Mouse (Mus musculus): ENCODE measurements around the gene Il17rc. TPM values are rescaled to one million over a fixed set of nuclear protein-coding genes. Genes with fewer than 3 reads are reported as not detected.

Gene Il17rc
- polyA plus RNA-seq, 1 experiment from 2014 or later: 10.6 TPM

GRCm38 (mm10) chr6:113442442-113443090, 28.7 kb upstream of the Il17rc start, which contains the start of gene Jagn1:
Jagn1 (plus strand) TSS chr6:113442569.
- Histone ChIP-seq H3K36me3 (ENCODE audit: control insufficient read depth, insufficient read depth, low read length) (peaks cover 9% of the 10 kb centered on the region; the same call in 1 of the 2 replicates), H3K27ac (ENCODE audit: low read length) (peak within 1 kb of the TSS; percentile 56; the same call in 1 of the 2 replicates), H3K9me3 (ENCODE audit: control insufficient read depth, low read depth, low read length) (no peaks in the 10 kb centered on the region), H3K4me3 (ENCODE audit: low read depth, low read length) (peak within 1 kb of the TSS; percentile 96), H3K4me1 (ENCODE audit: control insufficient read depth, insufficient read depth, low read length) (peaks cover 5% of the 10 kb centered on the region), H3K9ac (replicated peaks; ENCODE audit: low read depth, low read length) (peak within 1 kb of the TSS; percentile 82), H3K4me2 (replicated peaks; ENCODE audit: low read depth, low read length) (peak within 1 kb of the TSS; percentile 92), H3K27me3 (ENCODE audit: control insufficient read depth, insufficient read depth, low read length) (no peaks in the 10 kb centered on the region)
- under 1% methylated on average over 45 of the region's 45 CpGs for WGBS
- ATAC-seq (ENCODE audit: insufficient number of reproducible peaks, insufficient read depth, low FRiP score, low read depth): peak; percentile 92

GRCm38 (mm10) chr6:113443091-113443490, 28.1 kb upstream of the Il17rc start:
- Histone ChIP-seq H3K4me3 (ENCODE audit: low read depth, low read length) (peak overlapping the region; percentile 96), H3K9me3 (ENCODE audit: control insufficient read depth, low read depth, low read length) (no peaks in the 10 kb centered on the region), H3K4me2 (replicated peaks; ENCODE audit: low read depth, low read length) (peak overlapping the region; percentile 92), H3K9ac (replicated peaks; ENCODE audit: low read depth, low read length) (peak overlapping the region; percentile 82), H3K4me1 (ENCODE audit: control insufficient read depth, insufficient read depth, low read length) (peaks cover 5% of the 10 kb centered on the region), H3K27me3 (ENCODE audit: control insufficient read depth, insufficient read depth, low read length) (no peaks in the 10 kb centered on the region), H3K27ac (ENCODE audit: low read length) (peak overlapping the region; percentile 46; the same call in 1 of the 2 replicates), H3K36me3 (ENCODE audit: control insufficient read depth, insufficient read depth, low read length) (peaks cover 13% of the 10 kb centered on the region)
- ATAC-seq (ENCODE audit: insufficient number of reproducible peaks, insufficient read depth, low FRiP score, low read depth): no peak
- WGBS: 49% methylated on average over 12 of the region's 12 CpGs

DNA sequence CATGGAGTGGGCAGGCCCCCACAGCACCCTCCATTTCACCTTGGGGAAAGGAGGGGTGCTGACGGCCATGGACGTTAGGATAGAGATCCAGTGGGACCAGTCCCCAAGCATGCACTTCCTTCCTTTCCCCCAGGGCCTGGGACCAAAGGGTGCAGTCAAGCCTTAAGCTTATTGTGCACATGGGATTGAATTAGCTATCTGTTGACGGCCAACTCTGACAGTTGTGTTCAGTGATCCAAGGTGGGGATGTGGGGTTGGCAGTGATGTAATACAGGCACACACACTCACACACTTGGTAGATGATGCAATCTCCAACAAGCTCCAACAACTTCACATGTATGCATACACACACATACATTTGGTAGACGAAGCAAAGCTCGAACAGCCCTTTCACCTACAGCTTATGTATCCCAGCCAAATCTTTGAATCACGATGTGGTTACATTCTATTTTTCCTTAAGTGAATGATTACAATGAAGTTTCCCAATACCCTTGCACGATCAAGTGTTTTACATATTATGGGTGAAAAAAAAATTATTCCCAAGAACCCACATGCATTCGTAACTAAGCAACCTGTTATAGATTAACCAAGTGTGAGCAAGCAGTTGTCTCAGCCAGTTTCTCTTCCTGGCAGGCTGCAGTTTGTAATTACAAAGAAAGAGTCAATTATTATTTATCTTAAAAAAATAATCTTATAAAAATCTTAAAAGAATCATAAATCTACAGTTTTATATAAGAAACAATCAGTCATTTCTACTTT, 26.8 kb upstream of the Il17rc start:
- Histone ChIP-seq H3K27me3 (ENCODE audit: control insufficient read depth, insufficient read depth, low read length) (no peaks in the 10 kb centered on the region), H3K27ac (ENCODE audit: low read length) (no peak overlapping the region), H3K4me3 (ENCODE audit: low read depth, low read length) (no peak overlapping the region), H3K4me2 (replicated peaks; ENCODE audit: low read depth, low read length) (no peak overlapping the region), H3K36me3 (ENCODE audit: control insufficient read depth, insufficient read depth, low read length) (peaks cover 18% of the 10 kb centered on the region), H3K9ac (replicated peaks; ENCODE audit: low read depth, low read length) (no peak overlapping the region), H3K4me1 (ENCODE audit: control insufficient read depth, insufficient read depth, low read length) (peaks cover 5% of the 10 kb centered on the region), H3K9me3 (ENCODE audit: control insufficient read depth, low read depth, low read length) (no peaks in the 10 kb centered on the region)
- WGBS: 76% methylated on average over 6 of the region's 8 CpGs
- ATAC-seq (ENCODE audit: insufficient number of reproducible peaks, insufficient read depth, low FRiP score, low read depth): no peak

GRCm38 (mm10) chr6:113447639-113448038, 23.6 kb upstream of the Il17rc start:
- no peak for ATAC-seq (ENCODE audit: insufficient number of reproducible peaks, insufficient read depth, low FRiP score, low read depth)
- no peak overlapping the region for H3K9ac ChIP-seq (replicated peaks; ENCODE audit: low read depth, low read length)
- peaks cover 18% of the 10 kb centered on the region for H3K36me3 ChIP-seq (ENCODE audit: control insufficient read depth, insufficient read depth, low read length)
- no peak overlapping the region for H3K4me3 ChIP-seq (ENCODE audit: low read depth, low read length)
- no peaks in the 10 kb centered on the region for H3K27me3 ChIP-seq (ENCODE audit: control insufficient read depth, insufficient read depth, low read length)
- H3K9me3 ChIP-seq (ENCODE audit: control insufficient read depth, low read depth, low read length): no peaks in the 10 kb centered on the region
- H3K4me2 ChIP-seq (replicated peaks; ENCODE audit: low read depth, low read length): no peak overlapping the region
- peaks cover 5% of the 10 kb centered on the region for H3K4me1 ChIP-seq (ENCODE audit: control insufficient read depth, insufficient read depth, low read length)
- H3K27ac ChIP-seq (ENCODE audit: low read length): no peak overlapping the region
- 95% methylated on average over 4 of the region's 4 CpGs for WGBS

DNA sequence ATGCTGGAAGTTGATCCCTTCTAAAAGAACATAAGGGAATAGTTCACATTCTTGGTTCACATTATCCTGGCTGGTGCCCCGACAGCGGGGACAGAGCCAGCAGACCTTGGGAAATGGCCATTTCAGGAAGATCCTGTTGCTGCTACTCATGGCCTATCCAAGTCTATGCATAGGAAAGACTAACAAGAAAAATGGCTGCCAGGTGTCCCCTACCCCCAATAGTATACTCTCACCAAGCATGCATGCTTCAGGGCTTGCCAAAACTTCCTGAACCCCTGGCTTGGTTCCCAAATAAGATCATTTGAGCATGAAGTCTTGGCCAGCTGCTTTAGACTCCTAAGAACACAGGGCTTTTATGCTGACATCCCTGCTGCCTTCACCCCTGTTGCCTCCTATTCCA, 19.4 kb upstream of the Il17rc start:
- Histone ChIP-seq H3K4me1 (ENCODE audit: control insufficient read depth, insufficient read depth, low read length) (no peaks in the 10 kb centered on the region), H3K27ac (ENCODE audit: low read length) (no peak overlapping the region), H3K9ac (replicated peaks; ENCODE audit: low read depth, low read length) (no peak overlapping the region), H3K36me3 (ENCODE audit: control insufficient read depth, insufficient read depth, low read length) (peaks cover 14% of the 10 kb centered on the region), H3K27me3 (ENCODE audit: control insufficient read depth, insufficient read depth, low read length) (no peaks in the 10 kb centered on the region), H3K4me2 (replicated peaks; ENCODE audit: low read depth, low read length) (no peak overlapping the region), H3K4me3 (ENCODE audit: low read depth, low read length) (no peak overlapping the region), H3K9me3 (ENCODE audit: control insufficient read depth, low read depth, low read length) (no peaks in the 10 kb centered on the region)
- 70% methylated on average over 2 of the region's 2 CpGs for WGBS
- no peak for ATAC-seq (ENCODE audit: insufficient number of reproducible peaks, insufficient read depth, low FRiP score, low read depth)

DNA sequence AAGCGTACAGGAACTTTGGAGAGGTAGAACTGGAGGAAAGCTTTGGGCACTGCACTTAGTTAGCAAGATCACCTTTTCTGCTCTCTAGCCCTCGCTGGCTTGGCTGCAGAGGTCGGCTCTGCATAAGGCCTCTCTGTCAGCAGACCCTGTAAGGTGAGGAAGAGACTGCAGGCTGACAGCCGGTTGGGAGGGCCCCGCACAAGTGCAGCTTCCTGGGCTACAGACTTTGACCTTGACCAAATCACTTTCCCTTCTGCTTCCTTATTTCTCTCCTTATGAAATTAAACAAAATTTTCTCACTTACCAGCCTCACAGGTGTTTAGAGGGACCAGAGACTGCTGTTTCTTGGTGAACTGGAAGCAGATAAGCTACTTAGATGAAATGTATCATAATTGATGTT, 16.2 kb upstream of the Il17rc start:
- H3K9me3 ChIP-seq (ENCODE audit: control insufficient read depth, low read depth, low read length): no peaks in the 10 kb centered on the region
- H3K27ac ChIP-seq (ENCODE audit: low read length): no peak overlapping the region
- no peak overlapping the region for H3K9ac ChIP-seq (replicated peaks; ENCODE audit: low read depth, low read length)
- no peak for ATAC-seq (ENCODE audit: insufficient number of reproducible peaks, insufficient read depth, low FRiP score, low read depth)
- H3K27me3 ChIP-seq (ENCODE audit: control insufficient read depth, insufficient read depth, low read length): no peaks in the 10 kb centered on the region
- no peak overlapping the region for H3K4me2 ChIP-seq (replicated peaks; ENCODE audit: low read depth, low read length)
- H3K4me3 ChIP-seq (ENCODE audit: low read depth, low read length): no peak overlapping the region
- no peaks in the 10 kb centered on the region for H3K36me3 ChIP-seq (ENCODE audit: control insufficient read depth, insufficient read depth, low read length)
- H3K4me1 ChIP-seq (ENCODE audit: control insufficient read depth, insufficient read depth, low read length): peaks cover 2% of the 10 kb centered on the region; the same call in 1 of the 2 replicates
- 55% methylated on average over 5 of the region's 5 CpGs for WGBS

- no peaks in the 10 kb centered on the region for H3K36me3 ChIP-seq (ENCODE audit: control insufficient read depth, insufficient read depth, low read length)
- WGBS: 59% methylated on average over 10 of the region's 10 CpGs
- no peak within 1 kb of the TSS for H3K9ac ChIP-seq (replicated peaks; ENCODE audit: low read depth, low read length)
- H3K9me3 ChIP-seq (ENCODE audit: control insufficient read depth, low read depth, low read length): no peaks in the 10 kb centered on the region
- H3K4me1 ChIP-seq (ENCODE audit: control insufficient read depth, insufficient read depth, low read length): peaks cover 2% of the 10 kb centered on the region; the same call in 1 of the 2 replicates
- peak within 1 kb of the TSS; percentile 15; the same call in 1 of the 2 replicates for H3K4me3 ChIP-seq (ENCODE audit: low read depth, low read length)
- peak within 1 kb of the TSS; percentile 30 for H3K4me2 ChIP-seq (replicated peaks; ENCODE audit: low read depth, low read length)
- no peaks in the 10 kb centered on the region for H3K27me3 ChIP-seq (ENCODE audit: control insufficient read depth, insufficient read depth, low read length)
- no peak for ATAC-seq (ENCODE audit: insufficient number of reproducible peaks, insufficient read depth, low FRiP score, low read depth)
- H3K27ac ChIP-seq (ENCODE audit: low read length): peak within 1 kb of the TSS; percentile 52; the same call in 1 of the 2 replicates
These were observed 13.2 kb upstream of the Il17rc start, which contains the start of gene Il17re for GRCm38 (mm10) chr6:113457952-113458534. Il17re (plus strand) TSS chr6:113458484.

- 53% methylated on average over 10 of the region's 10 CpGs for WGBS
These were observed 12.6 kb upstream of the Il17rc start for GRCm38 (mm10) chr6:113458635-113459034.

More at GRCm38 (mm10) chr6:113458635-113459034, 12.6 kb upstream of the Il17rc start:
- ATAC-seq (ENCODE audit: insufficient number of reproducible peaks, insufficient read depth, low FRiP score, low read depth): peak; percentile 92
- H3K27ac ChIP-seq (ENCODE audit: low read length): peak overlapping the region; percentile 52; the same call in 1 of the 2 replicates
- peak overlapping the region; percentile 15; the same call in 1 of the 2 replicates for H3K4me3 ChIP-seq (ENCODE audit: low read depth, low read length)
- H3K9me3 ChIP-seq (ENCODE audit: control insufficient read depth, low read depth, low read length): no peaks in the 10 kb centered on the region
- no peak overlapping the region for H3K9ac ChIP-seq (replicated peaks; ENCODE audit: low read depth, low read length)
- H3K4me1 ChIP-seq (ENCODE audit: control insufficient read depth, insufficient read depth, low read length): peaks cover 2% of the 10 kb centered on the region; the same call in 1 of the 2 replicates
- H3K27me3 ChIP-seq (ENCODE audit: control insufficient read depth, insufficient read depth, low read length): no peaks in the 10 kb centered on the region
- peak overlapping the region; percentile 30 for H3K4me2 ChIP-seq (replicated peaks; ENCODE audit: low read depth, low read length)
- H3K36me3 ChIP-seq (ENCODE audit: control insufficient read depth, insufficient read depth, low read length): no peaks in the 10 kb centered on the region
